Mouse (Mus musculus) heart, adult 2 months (tissue): ENCODE data around the gene Yif1b. TPM values are rescaled to one million over a fixed set of nuclear protein-coding genes. Genes with fewer than 3 reads are reported as not detected.

Experiments used
- DNase-seq, 2 experiments: peaks; one replicate each; pipeline ENCODE4 v3.0.0; 2021
- H3K27ac ChIP-seq: fragments of 200-600 bp; 2 replicates; pipeline ENCODE4 v1.8.1; 2022
- H3K27me3 ChIP-seq: fragments of 200-500 bp; 2 replicates; pipeline ENCODE4 v1.6.1; 2012; ENCODE audit warnings: mild to moderate bottlenecking, low read length, inconsistent platforms, mixed read lengths; ENCODE audit not compliant: control insufficient read depth, insufficient read depth
- H3K36me3 ChIP-seq: fragments of 200-500 bp; 2 replicates; pipeline ENCODE4 v1.6.1; 2012; ENCODE audit warnings: low read length, inconsistent platforms; ENCODE audit not compliant: control insufficient read depth, insufficient read depth
- H3K4me1 ChIP-seq: fragments of 200-500 bp; 2 replicates; pipeline ENCODE4 v1.6.1; 2011; ENCODE audit warnings: low read length; ENCODE audit not compliant: control insufficient read depth, insufficient read depth
- H3K4me3 ChIP-seq: fragments of 200-600 bp; 2 replicates; pipeline ENCODE4 v1.8.1; 2022
- H3K79me2 ChIP-seq: fragments of 200-500 bp; replicated peaks from 2 replicates; pipeline ENCODE4 v1.6.1; 2012; ENCODE audit warnings: mild to moderate bottlenecking, inconsistent platforms, low read length, moderate library complexity, mixed read lengths; ENCODE audit not compliant: control insufficient read depth, insufficient read depth
- H3K9ac ChIP-seq: fragments of 200-500 bp; 2 replicates; pipeline ENCODE4 v1.6.1; 2012; ENCODE audit warnings: low read depth, mild to moderate bottlenecking, control low read depth, inconsistent platforms, low read length, mixed read lengths
- CTCF ChIP-seq: fragments of 200-600 bp; IDR thresholded peaks from 2 replicates; pipeline ENCODE4 v1.8.1; 2022; ENCODE audit warnings: antibody characterized with exemption, mild to moderate bottlenecking, moderate library complexity
- EP300 ChIP-seq: fragments of 200-500 bp; IDR thresholded peaks from 2 replicates; pipeline ENCODE4 v1.6.1; 2011; ENCODE audit warnings: low read depth, low read length, control low read depth; ENCODE audit not compliant: insufficient read depth
- POLR2A ChIP-seq: fragments of 200-500 bp; IDR thresholded peaks from 2 replicates; pipeline ENCODE4 v1.6.1; 2011; ENCODE audit warnings: mild to moderate bottlenecking, low read depth, low read length, control low read depth; ENCODE audit not compliant: insufficient read depth
- WGBS: fragments of 180-500 bp; shearing (Covaris S2); methylation state at CpG from one replicate; pipeline ENCODE4 v1.1.7; 2018; 5-methylcytosine and 5-hydroxymethylcytosine counted together
- intact Hi-C: fragments of 180-260 bp; cut with DNase I; formaldehyde crosslinking; loops from one replicate; pipeline ENCODE4 v1.15.1; 2025
- polyA plus RNA-seq: library from polyadenylated mRNA; depleted of rRNA; stranded (reverse); fragments of >200 nt; gene quantifications from 2 replicates; pipeline ENCODE4 v1.2.3, GENCODE M21; 2012
- total RNA-seq, 2 experiments: library from RNA; stranded (reverse); gene quantifications; 2 replicates each; pipeline ENCODE4 v1.2.3; 2021

Yif1b gene
- total and polyA plus RNA-seq, 3 experiments: 63.6 to 138 (median 74.6) TPM

GRCm38 (mm10) chr7:29270445-29270844 lies 32.3 kb downstream of the Yif1b start:
- TF ChIP-seq CTCF: no peak
- TF ChIP-seq EP300: no peak
- TF ChIP-seq POLR2A: no peak
- H3K9ac ChIP-seq: no peak overlapping the region
- H3K36me3 ChIP-seq: no peaks in the 10 kb centered on the region
- no peak overlapping the region for H3K4me3 ChIP-seq
- H3K27me3 ChIP-seq: no peaks in the 10 kb centered on the region
- intact Hi-C loops: no loop called here
- DNase-seq: no peak
- 88% methylated on average over 4 of the region's 4 CpGs for WGBS
- H3K4me1 ChIP-seq: peaks cover 2% of the 10 kb centered on the region
- H3K79me2 ChIP-seq: no peaks in the 10 kb centered on the region; the same call in 1 of the 2 replicates
- H3K27ac ChIP-seq: no peak overlapping the region

DNA sequence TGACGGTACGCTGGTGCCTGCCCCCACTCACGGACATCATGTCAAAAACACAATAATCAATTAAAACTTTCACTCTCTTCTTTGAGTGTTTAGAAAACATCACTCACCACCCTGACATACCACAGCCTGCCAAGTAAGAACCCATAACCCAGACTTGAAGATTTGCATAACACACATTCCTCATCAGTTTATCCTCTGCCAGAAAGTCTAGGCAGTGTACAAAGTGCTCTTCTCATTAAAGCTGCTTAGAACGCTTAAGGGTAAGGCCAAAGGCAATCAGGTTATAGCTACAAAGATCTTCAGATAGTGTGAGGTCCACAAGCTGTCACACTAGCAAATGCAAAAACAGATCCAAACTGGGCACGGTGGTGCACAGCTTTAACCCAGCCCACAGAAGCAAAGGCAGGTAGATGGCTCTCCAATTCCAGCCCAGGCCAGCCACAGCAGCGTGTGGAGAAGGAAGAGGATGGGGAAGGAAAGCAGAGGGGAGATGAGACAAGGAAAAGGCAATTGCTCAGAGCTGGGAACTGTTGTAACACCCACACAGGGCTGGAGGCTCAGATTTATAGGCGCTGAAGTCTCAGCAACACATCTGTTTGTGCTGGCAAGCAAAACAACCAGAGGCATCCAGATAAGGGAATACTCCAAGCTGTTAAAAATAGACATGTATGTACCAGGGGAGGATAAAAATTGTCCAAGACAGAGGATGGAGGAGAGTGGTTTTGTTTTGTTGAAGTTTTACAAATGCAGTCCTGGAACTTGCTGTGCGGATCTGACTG lies 33.7 kb downstream of the Yif1b start:
- no peak for TF ChIP-seq CTCF
- no peak for TF ChIP-seq POLR2A
- TF ChIP-seq EP300: no peak
- Histone ChIP-seq H3K36me3 (no peaks in the 10 kb centered on the region), H3K79me2 (no peaks in the 10 kb centered on the region), H3K27me3 (no peaks in the 10 kb centered on the region), H3K4me3 (no peak overlapping the region), H3K4me1 (peaks cover 5% of the 10 kb centered on the region), H3K27ac (peak overlapping the region; percentile 57), H3K9ac (peak overlapping the region; percentile 34)
- no peak for DNase-seq
- 47% methylated on average over 8 of the region's 8 CpGs for WGBS
- intact Hi-C loops: no loop called here

DNA sequence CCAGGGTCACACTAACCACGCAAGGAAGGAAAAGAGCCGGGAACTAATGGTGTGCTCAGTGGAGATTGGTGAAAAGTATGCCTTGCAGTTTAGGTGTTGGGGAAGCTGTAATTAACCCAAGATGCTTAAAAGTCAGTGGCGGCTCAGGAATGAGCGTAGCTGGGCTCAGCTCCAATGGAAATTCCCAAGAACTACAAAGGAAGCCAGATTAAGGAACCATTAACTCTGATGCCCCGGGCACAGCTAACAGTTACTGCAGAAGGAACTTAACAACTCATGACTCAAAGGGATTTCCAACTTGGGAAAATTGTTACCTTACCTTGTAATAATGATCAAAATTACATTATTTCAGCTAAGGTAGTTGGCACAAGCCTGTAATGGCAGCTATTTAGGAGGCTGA lies 38.6 kb downstream of the Yif1b start:
- Histone ChIP-seq H3K36me3 (no peaks in the 10 kb centered on the region), H3K4me1 (peaks cover 6% of the 10 kb centered on the region), H3K27ac (no peak overlapping the region), H3K27me3 (no peaks in the 10 kb centered on the region), H3K79me2 (no peaks in the 10 kb centered on the region), H3K9ac (no peak overlapping the region), H3K4me3 (no peak overlapping the region)
- DNase-seq: no peak
- intact Hi-C loops: no loop called here
- TF ChIP-seq POLR2A (no peak), CTCF (no peak), EP300 (no peak)
- 37% methylated on average over 5 of the region's 5 CpGs for WGBS

DNA sequence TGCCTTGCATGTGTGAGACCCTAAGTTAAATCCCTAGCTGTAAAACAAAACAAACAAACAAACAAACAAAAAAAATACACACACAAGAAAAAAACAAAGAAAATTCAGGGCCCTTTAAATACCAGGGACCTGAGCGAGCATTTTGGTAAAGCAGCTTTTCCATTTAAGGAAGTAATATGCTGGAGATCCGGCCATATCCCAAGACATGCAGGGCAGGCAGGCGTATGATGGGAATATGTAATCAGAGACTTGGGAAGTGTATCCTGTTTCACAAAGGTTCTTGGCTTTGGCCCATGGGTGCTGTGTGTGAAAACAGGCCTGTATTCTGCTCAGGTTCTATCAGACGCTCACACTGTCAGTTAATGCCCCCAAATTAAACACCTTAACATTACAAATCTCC lies 39.4 kb downstream of the Yif1b start:
- 55% methylated on average over 4 of the region's 4 CpGs for WGBS
- DNase-seq: no peak
- no peaks in the 10 kb centered on the region for H3K36me3 ChIP-seq
- H3K9ac ChIP-seq: no peak overlapping the region
- no peaks in the 10 kb centered on the region for H3K27me3 ChIP-seq
- peaks cover 7% of the 10 kb centered on the region for H3K4me1 ChIP-seq
- no peaks in the 10 kb centered on the region for H3K79me2 ChIP-seq
- TF ChIP-seq POLR2A: no peak
- no peak for TF ChIP-seq CTCF
- TF ChIP-seq EP300: no peak
- H3K27ac ChIP-seq: no peak overlapping the region
- intact Hi-C loops: no loop called here
- no peak overlapping the region for H3K4me3 ChIP-seq

DNA sequence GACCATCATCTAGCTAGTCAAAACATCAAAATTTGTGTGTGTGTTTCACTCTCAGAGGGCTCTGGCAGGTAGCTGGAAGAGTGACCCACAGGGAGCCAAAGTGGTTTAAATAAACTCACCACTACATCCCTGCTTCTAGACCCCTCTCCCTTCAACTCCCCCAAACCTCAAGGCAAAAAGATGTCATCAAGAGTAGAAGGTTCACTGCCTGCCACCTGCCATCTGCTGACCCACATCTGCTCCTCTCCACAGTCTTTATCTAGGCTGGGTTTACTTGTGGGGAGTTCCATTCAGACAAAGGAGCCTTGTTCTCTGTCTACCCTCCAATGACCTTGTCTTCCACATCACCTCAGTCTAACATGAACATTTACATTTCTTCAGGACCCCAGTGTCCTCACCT lies 41.1 kb downstream of the Yif1b start:
- TF ChIP-seq CTCF (no peak), EP300 (no peak), POLR2A (no peak)
- Histone ChIP-seq H3K79me2 (no peaks in the 10 kb centered on the region), H3K36me3 (no peaks in the 10 kb centered on the region), H3K27me3 (no peaks in the 10 kb centered on the region), H3K9ac (no peak overlapping the region), H3K4me1 (peaks cover 7% of the 10 kb centered on the region), H3K4me3 (no peak overlapping the region), H3K27ac (no peak overlapping the region)
- intact Hi-C loops: no loop called here
- no peak for DNase-seq

- WGBS: 69% methylated on average over 8 of the region's 8 CpGs
- TF ChIP-seq EP300 (no peak), CTCF (no peak), POLR2A (no peak)
- Histone ChIP-seq H3K27ac (no peak overlapping the region), H3K27me3 (no peaks in the 10 kb centered on the region), H3K36me3 (no peaks in the 10 kb centered on the region), H3K4me3 (no peak overlapping the region), H3K4me1 (peaks cover 7% of the 10 kb centered on the region), H3K79me2 (no peaks in the 10 kb centered on the region), H3K9ac (no peak overlapping the region)
- intact Hi-C loops: loop anchor here (5.0 kb wide), 1 partner anchor 33 kb away; the partner anchor contains the start of gene 2200002D01Rik
- no peak for DNase-seq
Measured at GRCm38 (mm10) chr7:29279924-29280323, 41.8 kb downstream of the Yif1b start.
